Comparison of ENCODE assay signal across 34 mouse cellular contexts in the genomic region with DNA sequence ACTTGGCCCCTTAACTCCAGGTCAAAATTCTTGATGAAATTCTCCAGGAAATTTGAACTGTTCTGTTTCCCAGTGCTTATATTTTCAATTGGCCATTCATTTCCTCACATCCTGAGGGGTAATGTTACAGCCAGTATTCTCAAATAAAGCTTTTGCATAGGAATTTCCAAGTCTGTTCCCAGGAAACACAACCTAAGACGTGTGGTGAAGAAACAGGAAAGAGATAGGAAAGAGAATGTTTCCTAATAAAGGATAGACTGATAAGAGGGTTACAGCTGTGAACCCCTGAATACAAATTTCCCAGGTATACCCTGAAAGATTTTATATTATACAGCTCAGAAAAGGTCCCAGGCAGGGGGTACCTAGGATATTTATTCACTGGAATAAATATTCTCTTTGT.
"Had no signal": no experiment of that assay in that cellular context is flagged by ENCODE, and none has a peak within 500 bp of the region (broad histone marks: within the 10 kb centered on the region; RNA-seq: fewer than 3 reads in every experiment).

No protein-coding gene starts in this region.

- H3K27me3 ChIP-seq: heart, embryonic 12.5 days; heart, embryonic 13.5 days; heart, embryonic 15.5 days; hindbrain, embryonic 12.5 days; hindbrain, embryonic 13.5 days; hindbrain, embryonic 15.5 days; intestine, embryonic 15.5 days; kidney, embryonic 15.5 days had no signal

- H3K9ac ChIP-seq: heart, embryonic 12.5 days; heart, embryonic 13.5 days; heart, embryonic 15.5 days; hindbrain, embryonic 12.5 days; hindbrain, embryonic 13.5 days; hindbrain, embryonic 14.5 days; hindbrain, embryonic 15.5 days; intestine, embryonic 15.5 days; kidney, embryonic 15.5 days had no signal

- H3K4me1 ChIP-seq: intestine, embryonic 15.5 days had no signal

- H3K4me2 ChIP-seq: heart, embryonic 12.5 days; heart, embryonic 13.5 days; heart, embryonic 15.5 days; hindbrain, embryonic 12.5 days; hindbrain, embryonic 13.5 days; hindbrain, embryonic 14.5 days; hindbrain, embryonic 15.5 days; intestine, embryonic 15.5 days; kidney, embryonic 15.5 days had no signal

- H3K27ac ChIP-seq: heart, embryonic 13.5 days; heart, embryonic 15.5 days; hindbrain, embryonic 10.5 days; hindbrain, embryonic 12.5 days; hindbrain, embryonic 13.5 days; hindbrain, embryonic 14.5 days; hindbrain, embryonic 15.5 days; hindbrain, postnatal 0 days; intestine, embryonic 15.5 days; kidney, embryonic 15.5 days; kidney, postnatal 0 days; layer of hippocampus, adult 2 months; left cerebral cortex, adult 2 months had no signal

- H3K4me3 ChIP-seq: heart, embryonic 12.5 days; heart, embryonic 13.5 days; heart, embryonic 15.5 days; hindbrain, embryonic 10.5 days; hindbrain, embryonic 12.5 days; hindbrain, embryonic 13.5 days; hindbrain, embryonic 15.5 days; intestine, embryonic 15.5 days; kidney, embryonic 15.5 days; layer of hippocampus, adult 2 months; left cerebral cortex, adult 2 months had no signal

- DNase-seq: heart, postnatal 10 days; heart, postnatal 14 days; heart, postnatal 36 days; heart, postnatal 4 days; kidney, adult 11 months; kidney, adult 18-20 months; kidney, adult 2 months; kidney, adult 8-10 months; kidney, adult 9 months; kidney, postnatal 10 days; kidney, postnatal 14 days; kidney, postnatal 25 days; kidney, postnatal 36 days; kidney, postnatal 4 days; layer of hippocampus, adult 9-11 months; layer of hippocampus, postnatal 36 days had no signal

- ATAC-seq: hindbrain, embryonic 16.5 days; hindbrain, postnatal 0 days; inflammation-experienced regulatory T-cells, adult 6 months; intestine, embryonic 15.5 days; intestine, embryonic 16.5 days; intestine, postnatal 0 days had no signal

- H3K36me3 ChIP-seq: heart, embryonic 12.5 days; heart, embryonic 13.5 days; heart, embryonic 15.5 days; hindbrain, embryonic 10.5 days; hindbrain, embryonic 12.5 days; hindbrain, embryonic 13.5 days; hindbrain, embryonic 15.5 days; intestine, embryonic 15.5 days; kidney, embryonic 15.5 days had no signal

- H3K9me3 ChIP-seq: heart, embryonic 12.5 days; heart, embryonic 13.5 days; heart, embryonic 15.5 days; hindbrain, embryonic 10.5 days; hindbrain, embryonic 12.5 days; hindbrain, embryonic 13.5 days; hindbrain, embryonic 15.5 days; intestine, embryonic 15.5 days; kidney, embryonic 15.5 days had no signal
